8 mouse cellular contexts compared by ENCODE assay signal in the genomic region with DNA sequence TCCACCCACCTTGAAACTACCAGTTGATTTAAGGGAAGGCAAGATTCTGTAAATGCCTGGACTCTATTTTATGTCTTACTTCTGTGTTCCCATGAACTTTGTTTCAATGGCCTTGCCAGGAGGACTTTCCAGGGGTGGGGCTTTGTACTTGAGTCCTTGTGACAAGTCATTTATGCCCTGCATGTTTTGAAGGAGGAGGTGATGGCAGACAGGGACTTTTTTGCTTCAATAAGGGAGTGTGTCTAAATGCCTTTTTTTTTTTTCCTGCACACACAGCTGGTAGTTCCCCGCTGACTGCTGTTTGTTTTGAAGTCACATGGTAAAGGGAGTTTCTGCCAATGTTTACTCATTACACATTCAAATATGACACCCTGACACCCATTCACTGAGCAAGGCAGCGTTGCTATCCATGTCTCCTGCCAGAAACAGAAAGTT.
DNase-seq lines count a peak whose midpoint lies in the region; ATAC-seq and TF ChIP-seq lines count a peak whose summit lies in the region.

No protein-coding gene starts in this region.

- TF ChIP-seq CTCF in gastrocnemius, adult 2 months (IDR thresholded peaks at IDR 0.05), result no peak

- H3K4me1 ChIP-seq in heart, embryonic 15.5 days (replicated peaks), result peaks cover 29% of the 10 kb centered on the region
- H3K4me1 ChIP-seq in limb, embryonic 15.5 days, result peaks cover 23% of the 10 kb centered on the region

- H3K4me3 ChIP-seq in gastrocnemius, adult 2 months, result no peak overlapping the region; the same call in 1 of the 2 replicates
- H3K4me3 ChIP-seq in heart, embryonic 15.5 days, result no peak overlapping the region
- no peak overlapping the region for H3K4me3 ChIP-seq in limb, embryonic 15.5 days

- no peaks in the 10 kb centered on the region for H3K36me3 ChIP-seq in heart, embryonic 15.5 days
- no peaks in the 10 kb centered on the region for H3K36me3 ChIP-seq in limb, embryonic 15.5 days

- no peak overlapping the region for H3K4me2 ChIP-seq in heart, embryonic 15.5 days
- H3K4me2 ChIP-seq in limb, embryonic 15.5 days, result no peak overlapping the region

- H3K9me3 ChIP-seq in heart, embryonic 15.5 days (replicated peaks), result no peaks in the 10 kb centered on the region
- no peaks in the 10 kb centered on the region for H3K9me3 ChIP-seq in limb, embryonic 15.5 days

- no peak overlapping the region for H3K9ac ChIP-seq in heart, embryonic 15.5 days
- no peak overlapping the region for H3K9ac ChIP-seq in limb, embryonic 15.5 days

- no peaks in the 10 kb centered on the region for H3K27me3 ChIP-seq in heart, embryonic 15.5 days
- H3K27me3 ChIP-seq in limb, embryonic 15.5 days, result no peaks in the 10 kb centered on the region

- WGBS in heart, embryonic 15.5 days, result 36% methylated on average over 2 of the region's 2 CpGs
- WGBS in limb, embryonic 15.5 days, result 18% methylated on average over 2 of the region's 2 CpGs

- peak; percentile 12; the same call in 1 of the 2 replicates for ATAC-seq in heart, embryonic 15.5 days (replicated peaks; ENCODE audit: insufficient number of reproducible peaks, insufficient read depth, low FRiP score, low read depth)
- no peak for ATAC-seq in limb, embryonic 15.5 days (ENCODE audit: insufficient number of reproducible peaks, low FRiP score, low TSS enrichment, low read depth)
- no peak for ATAC-seq in megakaryocyte progenitor cell, adult 5-6 weeks (replicated peaks; ENCODE audit: poor library complexity)

- intact Hi-C loops in gastrocnemius, adult 2 months (cut with DNase I), result no loop called here
- intact Hi-C loops in gastrocnemius, postnatal 36 days (cut with DNase I), result no loop called here

- H3K27ac ChIP-seq in gastrocnemius, adult 2 months, result peak overlapping the region; percentile 40; the same call in 1 of the 2 replicates
- peak overlapping the region; percentile 71 for H3K27ac ChIP-seq in heart, embryonic 15.5 days
- peak overlapping the region; percentile 76 for H3K27ac ChIP-seq in limb, embryonic 15.5 days

- no peak for DNase-seq in gastrocnemius, adult 2 months
- no peak for DNase-seq in gastrocnemius, postnatal 36 days
- DNase-seq in Muller cell, postnatal 12 days (ENCODE audit: inconsistent ontology term), result peak; percentile 31
- DNase-seq in thymus, adult 18-20 months, result peak; percentile 21 to 57
- no peak for DNase-seq in c-Kit-positive CD71-positive TER-119-positive erythroid progenitor cells, embryonic 14.5 days (ENCODE audit: low spot score)

Comparison
In these comparisons a context has a peak if more than half of its experiments do, and no peak if none do; other contexts are left out.
1. DNase-seq: peak in Muller cell, postnatal 12 days (single experiment) and thymus, adult 18-20 months (2 of 2); none in gastrocnemius, adult 2 months (single experiment), gastrocnemius, postnatal 36 days (0 of 2) and c-Kit-positive CD71-positive TER-119-positive erythroid progenitor cells, embryonic 14.5 days (single experiment).
2. Peak in every context shown above with its lines, with median percentiles within 50 percentile points of each other: H3K27ac ChIP-seq.